Mouse (Mus musculus): ENCODE measurements around the gene Hpdl.

DNA sequence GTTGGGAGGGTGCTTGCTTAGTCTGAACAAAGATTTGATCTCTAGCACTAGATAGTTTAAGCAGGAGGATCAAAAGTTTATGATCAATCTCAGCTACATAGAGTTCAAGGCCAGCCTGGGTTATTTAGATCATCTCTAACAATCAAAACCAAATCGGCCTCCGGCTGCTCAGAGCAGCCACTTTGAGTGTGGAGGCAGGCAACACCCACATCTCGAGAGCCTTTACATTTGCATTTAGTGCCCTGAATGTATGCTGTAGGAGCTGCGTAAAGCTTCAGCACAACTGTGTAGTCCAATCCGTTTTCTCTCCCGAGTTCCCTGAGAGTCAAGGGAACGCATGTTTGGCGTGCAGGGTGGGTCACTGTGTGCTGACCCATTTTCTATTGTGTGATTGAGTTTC lies 29.1 kb downstream of the Hpdl start:
- TF ChIP-seq CTCF (conservative IDR thresholded peaks at IDR 0.05 in 1 of 2, IDR thresholded peaks at IDR 0.05 in 1 of 2; ENCODE audit: low read depth in 2 of 2, low read length in 2 of 2) (no peak), POLR2A (IDR thresholded peaks at IDR 0.05; ENCODE audit: low read depth, low read length) (no peak), POLR2AphosphoS2 (IDR thresholded peaks at IDR 0.05; ENCODE audit: low read depth, low read length) (no peak), EP300 (IDR thresholded peaks at IDR 0.05; ENCODE audit: low read length) (no peak), CHD2 (IDR thresholded peaks at IDR 0.05; ENCODE audit: low read length) (no peak)
